Mouse (Mus musculus) mesoderm, embryonic 11.5 days (tissue): Measurements from ENCODE around the gene Nr2e1.
A peak's percentile ranks its signal among the peaks of the same experiment; 100 is the strongest.

ENCODE experiments used
- DNase-seq: peaks from one replicate; pipeline ENCODE4 v3.0.0-alpha.2; 2012; ENCODE audit warnings: low read depth, low spot score

Nr2e1 gene

DNA sequence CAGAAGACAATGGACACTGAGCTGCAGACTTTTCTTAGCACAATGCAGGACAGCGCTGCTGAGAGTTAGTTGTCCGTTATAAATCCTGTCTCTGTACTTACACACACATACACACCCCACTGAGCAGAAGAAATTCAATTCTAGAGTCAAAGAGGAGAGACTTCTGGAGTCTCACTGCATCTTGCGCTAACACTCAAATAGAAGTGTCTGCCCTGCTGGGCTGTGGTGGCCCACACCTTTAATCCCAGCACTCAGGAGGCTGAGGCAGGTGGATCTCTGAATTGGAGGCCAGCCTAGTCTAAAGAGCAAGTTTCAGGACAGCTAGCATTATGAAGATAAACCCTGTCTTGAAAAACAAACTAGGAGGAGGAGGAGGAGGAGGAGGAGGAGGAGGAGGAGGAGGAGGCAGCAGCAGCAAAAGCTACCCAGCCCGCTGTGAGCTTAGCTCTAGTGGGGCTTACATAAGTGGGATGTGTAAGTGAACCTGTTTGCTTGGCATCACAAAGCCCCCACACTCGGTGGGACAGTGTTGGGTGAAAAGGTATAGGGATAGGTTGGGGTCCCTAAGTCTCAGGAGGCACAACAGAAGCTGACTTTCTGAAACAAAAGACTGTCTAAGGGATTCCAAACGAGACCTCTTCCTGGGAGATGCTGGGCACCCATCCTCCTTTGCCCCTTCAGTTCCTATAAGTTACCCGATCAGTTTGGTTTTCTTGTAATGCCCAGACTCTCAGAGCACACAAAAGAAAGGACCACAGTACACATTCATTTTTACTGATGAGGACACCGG lies 4.7 kb upstream of the Nr2e1 start:
- no peak for DNase-seq

DNA sequence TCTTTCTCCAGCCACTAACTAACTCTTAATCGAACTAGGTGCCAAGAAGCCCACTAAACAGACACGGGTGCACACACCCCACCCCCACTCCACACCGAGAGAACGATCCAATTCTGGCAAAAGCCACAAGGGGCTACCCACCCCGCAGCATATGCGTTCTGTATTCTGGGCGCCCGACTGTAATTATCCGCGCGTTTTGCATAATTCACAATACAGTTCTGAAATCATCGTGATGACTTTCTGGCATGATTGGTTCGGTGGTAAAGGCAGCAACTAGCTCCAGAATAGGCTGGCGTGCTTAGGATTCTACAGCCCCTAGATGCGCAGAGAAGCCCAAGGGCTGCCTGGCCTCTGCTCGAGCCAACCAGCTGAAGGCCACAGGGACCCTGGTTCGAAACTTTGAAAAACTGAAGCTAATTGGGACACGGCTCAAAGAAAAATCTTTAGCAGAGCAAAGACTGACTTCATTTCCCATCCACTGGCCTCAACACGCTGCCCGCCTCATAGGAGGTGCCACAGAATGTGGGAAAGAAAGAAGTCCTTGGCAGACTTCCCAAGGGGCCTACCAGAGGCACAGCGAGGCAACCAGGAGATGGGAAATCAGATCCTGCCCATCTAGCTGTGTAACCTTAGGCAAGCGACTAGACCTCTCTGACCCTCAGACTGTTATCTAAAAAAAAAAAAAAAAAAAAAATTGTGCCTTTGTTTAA lies 2.3 kb upstream of the Nr2e1 start:
- DNase-seq: no peak

DNA sequence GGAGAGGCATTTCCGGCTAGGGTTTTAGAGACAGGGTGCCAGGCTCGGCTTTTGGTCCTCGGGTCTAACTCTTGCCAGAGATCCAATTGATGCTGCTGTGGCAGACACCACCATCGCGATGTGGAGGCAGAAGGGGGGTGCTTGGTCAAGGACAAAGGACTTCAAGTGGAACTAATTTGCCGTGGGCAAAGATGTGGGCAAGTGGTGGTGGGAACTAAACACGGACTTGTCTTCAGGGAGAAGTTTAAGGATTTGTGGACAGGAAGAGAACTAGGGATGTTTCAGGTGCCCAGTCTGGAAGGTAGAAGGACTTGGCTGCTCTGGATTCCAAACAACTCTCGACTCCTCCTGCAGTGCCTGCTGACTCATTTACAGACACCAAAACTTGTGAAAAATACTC lies 1.7 kb upstream of the Nr2e1 start:
- no peak for DNase-seq

DNA sequence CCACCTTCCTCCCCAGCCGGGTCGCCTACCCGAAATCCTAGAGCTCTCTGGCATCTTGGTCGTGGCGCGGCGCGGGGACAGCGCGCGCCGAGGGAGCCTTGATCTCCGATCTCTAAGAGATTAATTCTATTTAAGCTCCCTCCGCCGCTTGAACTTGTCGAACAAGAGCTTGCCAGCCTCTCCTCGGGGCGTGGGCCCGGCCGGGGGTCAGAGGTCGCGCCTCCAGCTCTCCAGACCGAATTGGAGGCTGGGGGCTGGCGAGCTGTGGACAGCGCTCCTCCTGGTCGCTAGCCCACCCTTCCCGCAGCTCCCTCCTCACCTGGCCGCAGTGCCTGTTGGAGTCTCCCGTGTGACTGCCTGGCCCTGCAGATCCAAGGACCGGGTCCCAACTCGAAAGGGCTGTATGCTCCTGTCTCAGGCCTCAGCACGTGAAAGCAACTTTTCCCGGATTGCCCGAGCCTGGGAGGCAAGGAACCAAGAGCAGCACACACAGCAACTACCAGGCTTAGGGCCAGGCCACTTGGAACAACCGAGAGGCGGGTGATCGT lies 1.1 kb upstream of the Nr2e1 start:
- no peak for DNase-seq

DNA sequence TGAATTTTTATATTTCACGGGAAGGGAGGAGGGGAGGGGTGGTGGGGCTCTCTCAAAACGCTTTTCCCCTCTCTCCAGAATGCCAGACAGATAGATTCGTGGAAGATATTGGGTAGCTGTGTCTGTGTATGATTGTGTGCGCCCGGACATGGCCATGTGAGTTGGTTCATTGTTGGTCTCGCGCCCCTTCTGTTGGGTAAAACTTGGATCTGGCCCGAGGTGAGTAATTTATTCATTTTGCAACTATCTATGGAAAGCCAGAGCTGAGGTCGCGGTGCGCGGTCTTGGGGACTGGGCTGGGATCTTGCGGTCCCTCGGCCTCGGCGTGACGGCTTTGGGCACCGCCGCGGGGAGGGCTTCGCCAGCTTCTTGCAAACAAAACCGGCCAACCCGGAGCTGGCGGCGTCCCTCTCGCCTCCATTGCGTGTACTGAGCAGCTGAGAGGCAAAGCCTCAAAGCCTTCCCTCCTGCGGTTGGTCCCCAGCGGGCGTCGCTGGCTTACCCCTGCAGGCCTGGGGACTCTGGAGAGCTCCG lies 537 bp upstream of the Nr2e1 start:
- DNase-seq: no peak

DNA sequence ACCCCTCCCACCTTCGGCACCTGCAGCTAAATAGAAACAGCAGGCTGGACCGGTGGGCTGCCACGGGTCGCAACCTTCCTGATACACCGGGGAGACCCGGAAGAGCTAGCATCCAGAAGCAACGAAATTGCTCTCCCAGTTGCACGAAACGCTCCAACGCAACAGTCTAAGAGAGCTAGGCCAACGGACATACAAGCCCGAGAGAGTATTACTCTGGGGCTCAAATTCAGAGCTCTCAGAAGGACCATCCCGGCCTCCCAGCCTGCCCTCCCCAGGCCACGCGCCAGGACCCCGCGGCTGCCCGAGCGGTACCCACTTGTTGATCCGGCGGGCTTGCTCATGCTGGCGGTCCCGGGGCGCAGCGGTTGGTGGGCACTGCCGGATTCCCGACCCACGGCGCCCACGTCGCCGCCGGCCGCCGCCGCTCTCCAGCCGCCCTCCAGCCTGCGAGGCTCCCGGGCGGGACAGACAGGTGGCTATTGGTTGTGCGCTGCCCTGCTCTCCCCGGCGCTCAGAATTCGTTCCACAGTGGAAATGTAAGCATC lies 794 bp downstream of the Nr2e1 start:
- DNase-seq: no peak

DNA sequence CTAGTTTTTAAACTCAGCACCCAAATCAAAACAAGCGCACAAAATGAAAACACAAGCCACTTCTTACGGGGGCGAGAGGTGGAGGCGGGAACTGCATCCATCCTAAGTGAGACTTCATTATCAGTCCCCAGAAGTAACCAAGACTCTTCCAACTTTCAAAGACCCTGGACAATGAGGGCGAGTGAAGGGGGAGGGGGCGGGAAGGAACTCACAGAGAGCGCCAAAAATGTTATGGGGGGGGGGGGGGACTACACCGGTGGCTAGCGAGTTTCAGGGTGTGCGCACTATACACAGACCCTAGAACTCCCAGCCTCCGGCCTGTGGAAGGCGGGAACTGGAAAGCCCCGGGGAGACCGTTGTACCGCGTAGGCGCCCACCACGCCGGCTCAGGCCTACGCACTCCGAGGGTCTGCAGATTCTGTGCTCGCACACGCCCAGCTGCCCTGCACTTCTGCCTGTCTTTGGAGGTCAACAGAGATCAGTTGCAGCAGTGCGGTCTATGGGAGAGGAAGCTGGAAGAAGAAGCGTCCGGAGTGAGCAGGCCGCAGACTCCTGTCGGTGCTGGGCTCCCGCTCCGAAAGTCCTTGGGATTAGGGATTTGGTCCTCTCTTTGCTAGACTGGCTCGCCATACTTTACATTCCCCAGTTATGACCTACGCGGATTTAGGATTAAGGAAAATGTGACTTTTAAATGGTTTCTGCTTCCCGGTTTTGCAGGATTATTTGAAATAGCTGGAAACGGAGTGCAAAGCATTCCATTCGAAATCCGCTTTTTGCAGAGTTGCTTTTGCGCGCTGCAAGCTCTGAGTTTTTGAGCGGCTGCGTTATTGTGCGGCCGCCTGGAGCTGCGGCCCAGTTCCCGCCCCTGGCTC lies 1.5 kb downstream of the Nr2e1 start:
- no peak for DNase-seq

DNA sequence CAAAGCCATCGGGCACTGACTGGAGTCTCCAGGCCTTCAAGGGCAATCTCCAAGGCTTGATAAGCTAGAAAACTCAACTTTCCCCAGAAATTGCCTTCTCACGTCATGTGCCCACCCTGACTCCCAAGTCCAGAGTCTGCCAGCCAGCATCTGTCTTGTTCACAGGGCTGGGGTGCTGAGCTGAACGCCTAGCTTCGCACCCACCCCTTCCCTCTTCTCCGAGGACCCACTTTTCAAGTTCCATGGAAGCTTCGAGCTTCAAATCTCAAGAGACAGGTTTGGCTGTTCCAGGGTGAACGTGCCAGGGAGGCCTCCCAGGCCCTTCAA lies 2.5 kb downstream of the Nr2e1 start:
- no peak for DNase-seq

DNA sequence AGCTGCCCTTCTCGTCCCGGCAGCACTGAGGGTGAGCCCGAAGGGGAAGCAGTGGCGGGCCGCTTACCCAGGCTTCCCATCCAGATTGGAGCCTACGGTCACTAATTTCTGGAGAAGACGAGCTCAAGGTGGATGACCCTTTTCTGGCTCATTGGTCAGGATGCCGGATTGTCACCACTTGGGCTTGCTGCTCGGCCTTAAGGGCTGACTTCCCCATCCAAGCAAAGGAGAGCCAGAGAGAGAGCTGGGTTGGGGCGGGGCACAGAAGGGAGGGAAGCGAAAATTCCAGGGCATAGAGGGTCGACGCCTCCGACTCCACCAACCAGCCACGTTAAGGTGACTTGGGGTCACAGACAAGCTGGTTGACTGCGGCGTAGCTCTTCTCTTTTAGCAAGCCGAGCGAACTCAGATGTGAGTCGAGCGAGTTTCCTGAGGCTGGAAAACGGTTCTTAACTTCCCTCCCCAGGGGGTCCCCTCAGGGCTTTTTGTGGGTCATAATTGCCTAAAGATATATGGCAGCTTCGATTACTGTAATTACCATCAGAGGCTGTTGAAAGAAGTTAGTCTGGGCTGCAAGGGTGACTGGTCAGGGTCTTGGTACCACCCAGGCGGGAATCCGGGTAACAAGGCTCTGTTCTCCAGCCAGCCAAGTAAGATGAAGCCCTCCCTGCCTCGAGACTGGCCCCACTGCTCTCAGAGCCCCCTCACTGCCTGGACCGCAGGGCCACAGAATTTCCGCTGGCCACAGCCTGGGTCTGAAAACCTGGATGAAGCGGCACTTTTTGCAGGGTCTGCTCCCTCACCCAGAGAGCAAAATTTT lies 3.1 kb downstream of the Nr2e1 start:
- DNase-seq: no peak

DNA sequence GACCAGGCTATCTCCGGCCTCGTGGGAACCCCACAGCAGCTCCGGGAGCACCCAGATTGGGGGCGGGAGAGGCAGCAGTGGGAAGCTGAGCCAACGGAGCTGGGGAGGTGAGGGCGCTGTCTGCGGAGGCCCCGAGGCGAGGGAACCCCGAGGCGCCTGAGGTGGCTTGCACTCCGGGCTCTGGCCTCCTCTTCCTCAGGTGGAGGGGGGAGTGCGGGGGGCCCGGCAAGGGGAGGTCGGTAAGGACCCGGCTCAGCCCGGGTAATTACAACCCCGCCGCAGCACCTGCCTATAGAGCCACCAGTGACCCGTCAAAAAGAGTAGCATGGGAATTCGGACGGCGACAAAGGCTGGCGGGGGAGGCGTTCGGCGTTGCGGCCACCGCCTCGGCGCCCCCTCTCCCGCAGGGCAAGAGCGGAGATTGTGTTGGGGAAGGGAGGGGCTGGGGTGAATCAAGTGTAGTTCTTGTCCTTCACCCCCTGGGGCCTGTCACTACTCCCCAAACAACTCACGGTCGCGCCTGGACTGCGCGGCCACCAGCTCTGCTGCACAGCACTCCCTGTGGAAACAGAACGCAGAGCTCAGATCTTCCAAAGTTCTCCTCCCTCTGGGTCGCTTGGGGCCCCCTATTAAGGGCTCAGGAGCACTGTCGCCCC lies 3.8 kb downstream of the Nr2e1 start:
- DNase-seq: no peak

DNA sequence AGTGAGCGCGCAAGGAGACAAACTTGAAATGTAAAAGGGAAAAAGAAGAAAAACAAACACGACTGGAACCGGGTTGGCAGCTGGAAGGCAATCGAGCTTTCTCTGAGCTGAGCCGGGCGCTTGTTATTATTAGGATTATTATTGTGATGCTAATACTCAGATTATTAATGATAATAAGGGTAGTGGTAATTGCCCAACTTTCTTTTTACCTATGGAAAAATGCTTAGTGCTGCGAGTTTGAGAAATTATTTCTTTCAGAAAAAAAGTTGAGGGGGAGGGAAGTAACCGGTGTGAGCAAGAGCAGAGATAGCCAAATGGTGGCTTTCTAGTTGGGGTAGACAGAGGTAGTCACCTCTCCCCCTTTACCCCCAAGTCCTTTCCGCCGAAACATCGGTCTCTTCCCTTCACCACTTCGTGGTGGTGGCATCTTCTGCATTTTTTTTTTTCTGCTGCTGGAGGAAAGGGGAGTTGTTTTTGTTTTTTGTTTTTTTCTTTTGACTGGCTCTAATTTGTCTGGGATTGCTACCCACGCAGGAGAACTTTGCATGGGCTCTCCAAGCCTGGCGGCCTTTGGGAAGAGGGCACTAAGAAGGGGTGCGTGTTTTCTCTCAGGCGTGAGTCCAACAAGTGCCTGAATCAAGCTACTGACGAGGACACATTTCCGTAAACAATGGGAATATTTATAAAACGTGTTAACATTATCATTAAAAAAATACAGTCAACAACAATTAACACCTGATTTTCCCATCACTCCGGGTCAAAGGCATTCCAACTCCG lies 4.5 kb downstream of the Nr2e1 start:
- DNase-seq: no peak

DNA sequence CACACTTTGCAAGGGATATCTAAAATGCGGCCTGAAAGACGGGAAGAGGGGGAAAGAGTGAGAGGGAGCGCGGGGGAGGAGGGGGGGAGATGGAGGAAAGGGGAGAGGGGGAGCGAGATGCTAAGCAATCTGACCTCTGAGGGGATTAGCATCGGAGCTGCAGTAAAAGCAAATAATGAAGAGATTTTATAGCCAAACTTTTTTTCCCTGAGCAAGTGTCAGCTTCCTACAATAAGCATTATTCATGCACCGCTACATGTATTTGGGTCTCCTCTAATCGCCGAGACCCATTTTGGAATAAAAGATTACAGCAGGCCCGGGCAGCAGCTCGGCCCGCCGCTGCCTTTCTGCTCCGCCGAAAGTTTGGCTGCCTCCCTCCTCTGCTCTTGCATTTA lies 5.2 kb downstream of the Nr2e1 start:
- DNase-seq: no peak

DNA sequence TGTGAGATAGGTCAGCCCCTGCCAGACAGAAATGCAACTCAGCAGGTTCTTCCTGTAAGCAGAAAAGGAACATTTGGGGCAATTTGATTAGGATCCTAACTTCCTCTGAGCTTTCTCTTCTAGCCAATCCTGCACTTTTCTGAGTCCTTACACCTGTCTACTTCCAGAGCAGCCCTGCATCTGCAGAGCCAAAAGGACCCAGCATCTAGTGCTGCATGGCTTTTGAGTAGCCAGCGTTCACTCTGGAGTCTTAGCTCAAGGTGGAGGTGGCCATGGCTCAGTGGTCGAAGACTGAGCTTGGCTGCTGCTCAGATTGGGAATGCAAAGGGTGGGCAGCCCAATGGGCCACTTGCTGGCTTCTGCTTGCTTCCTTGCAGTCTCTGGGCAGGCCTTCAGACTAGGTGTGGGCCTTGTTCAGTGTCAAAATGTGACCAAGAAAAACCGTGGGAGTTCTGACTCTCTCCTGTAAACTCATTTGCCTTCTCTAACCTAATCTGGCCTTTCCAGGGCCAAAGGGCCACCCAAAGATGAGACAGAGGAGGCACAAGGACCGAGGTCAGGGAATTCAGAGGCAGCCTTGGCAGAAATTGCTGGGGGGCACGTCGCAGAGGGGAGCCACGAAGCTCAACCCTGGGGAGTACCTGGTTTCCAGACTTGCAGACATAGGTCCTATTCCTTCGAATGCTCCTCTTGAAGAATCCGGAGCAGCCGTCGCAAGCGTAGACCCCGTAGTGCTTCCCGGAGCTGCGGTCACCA lies 5.7 kb downstream of the Nr2e1 start:
- no peak for DNase-seq

DNA sequence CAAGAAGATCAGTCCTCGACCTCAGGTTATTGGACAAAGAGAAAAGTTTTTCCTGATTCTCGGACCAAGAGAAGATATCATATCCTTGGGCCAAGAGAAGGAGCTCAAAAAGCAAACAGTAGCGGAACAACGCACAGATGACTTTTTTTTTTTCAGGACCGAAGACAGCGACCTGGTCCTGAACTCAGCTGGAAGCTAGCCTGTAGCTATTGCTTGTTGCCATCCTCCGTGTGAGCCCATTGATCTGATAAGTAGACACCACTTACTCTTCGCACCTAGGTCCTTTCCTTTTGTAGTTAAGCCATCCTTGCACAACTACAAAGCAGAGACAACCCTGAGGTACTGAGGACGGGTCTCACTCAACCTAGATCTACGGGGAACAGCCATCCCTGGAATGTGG lies 8.8 kb downstream of the Nr2e1 start:
- DNase-seq: peak; percentile 61

DNA sequence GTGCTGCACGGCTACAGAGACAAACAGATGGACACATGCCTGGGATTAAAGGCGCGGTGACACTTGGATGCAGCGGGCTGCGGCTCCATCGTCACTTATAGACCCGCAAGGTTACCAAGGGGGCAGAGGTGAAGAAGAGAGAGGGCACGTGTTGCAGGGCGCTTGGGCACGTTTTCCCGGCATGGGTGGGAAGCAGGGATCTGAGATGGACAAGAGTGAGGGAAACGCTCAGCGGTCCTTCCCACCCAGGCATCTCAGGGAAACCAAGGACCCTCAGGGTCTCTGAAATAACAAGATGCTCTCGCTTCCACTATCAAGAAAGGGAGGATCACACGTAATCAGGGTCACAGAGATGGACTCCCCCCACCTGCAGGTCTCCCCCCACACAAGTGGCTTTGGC lies 10.5 kb downstream of the Nr2e1 start:
- no peak for DNase-seq

DNA sequence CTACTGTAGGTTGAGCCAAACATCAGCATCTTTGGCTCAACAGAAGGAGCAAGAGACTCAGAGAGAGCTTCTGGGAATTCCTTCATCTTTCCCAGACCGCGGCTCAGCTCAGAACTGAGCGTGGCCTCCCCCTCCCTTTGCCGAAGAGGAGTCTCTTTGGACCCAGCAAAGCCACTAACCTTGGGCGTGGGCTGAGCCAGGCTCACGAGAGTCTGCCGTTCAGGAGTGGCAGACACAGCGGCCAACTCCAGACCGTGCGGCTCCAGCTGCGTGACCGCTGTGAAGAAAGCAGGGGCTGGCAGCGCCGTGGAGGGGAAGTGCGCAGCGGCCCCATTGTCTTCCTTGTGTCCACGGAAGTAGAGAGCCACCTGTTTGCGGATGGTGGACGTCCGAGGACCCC lies 10.9 kb downstream of the Nr2e1 start:
- DNase-seq: no peak

DNA sequence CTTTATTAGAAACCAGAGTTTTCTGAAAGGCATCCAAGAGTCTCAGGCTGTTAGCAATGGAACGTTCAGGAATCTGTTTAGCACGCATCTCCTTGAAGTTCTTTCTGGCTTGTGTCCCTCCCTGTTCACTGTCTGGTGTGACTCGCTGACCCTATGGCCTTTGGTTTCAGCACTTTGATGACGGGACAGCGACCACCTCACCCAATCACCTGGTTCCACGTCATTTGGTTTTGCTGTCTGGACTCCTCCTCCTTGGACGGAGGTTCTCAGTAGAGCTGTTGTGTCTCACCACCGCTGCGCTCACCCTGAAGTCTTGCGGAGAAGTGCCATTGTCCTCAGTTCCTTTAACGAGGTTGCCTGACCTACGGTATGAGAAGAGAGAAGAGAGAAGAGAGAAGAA lies 21.2 kb downstream of the Nr2e1 start:
- peak; percentile 87 for DNase-seq

DNA sequence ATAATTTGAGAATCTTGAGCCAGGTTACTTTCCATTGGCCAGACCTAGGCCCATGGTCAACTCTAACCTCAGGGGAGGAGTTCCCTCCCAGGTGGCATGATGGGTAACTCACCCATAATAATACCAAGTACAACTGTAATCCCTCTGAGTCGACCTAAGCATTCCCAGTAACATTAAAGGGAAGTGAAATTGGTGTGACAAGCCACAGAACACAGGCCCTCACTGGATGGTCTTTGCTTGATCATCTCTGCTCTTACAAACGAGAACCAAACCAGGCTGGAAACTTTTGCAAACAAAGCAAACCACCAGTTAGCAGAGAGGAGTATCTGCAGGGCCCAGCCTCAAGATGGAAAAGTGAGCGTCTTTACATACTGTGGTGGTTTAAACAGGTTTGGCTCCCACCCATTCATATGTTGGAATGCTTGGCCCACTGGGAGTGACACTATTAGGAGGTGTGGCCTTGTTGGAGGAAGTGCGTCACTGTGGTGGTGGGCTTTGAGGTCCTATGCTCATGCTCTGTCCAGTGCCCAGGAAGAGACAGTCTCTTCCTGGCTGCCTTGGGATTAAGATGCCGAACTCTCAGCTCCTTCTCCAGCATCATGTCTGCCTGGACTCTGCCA lies 23.7 kb downstream of the Nr2e1 start:
- DNase-seq: no peak
